Mouse (Mus musculus): ENCODE data around the gene Snd1.

GRCm38 (mm10) chr6:28613441-28613840 is 138.5 kb downstream of the Snd1 start:
- TF ChIP-seq CTCF (IDR thresholded peaks at IDR 0.05; ENCODE audit: low read depth) (no peak), EP300 (IDR thresholded peaks at IDR 0.05; ENCODE audit: low read depth) (no peak)
